8 mouse cellular contexts compared by ENCODE assay signal in genomic region chr9:65828511-65828910, GRCm38 (mm10). TPM values are rescaled to one million over a fixed set of nuclear protein-coding genes. Genes with fewer than 3 reads are reported as not detected.
A peak's percentile ranks its signal among the peaks of the same experiment; 100 is the strongest.
DNase-seq lines count a peak whose midpoint lies in the region; ATAC-seq and TF ChIP-seq lines count a peak whose summit lies in the region.

No protein-coding gene starts in this region.

- no peaks in the 10 kb centered on the region for H3K9me3 ChIP-seq in midbrain, embryonic 13.5 days

- H3K4me2 ChIP-seq in midbrain, embryonic 13.5 days (replicated peaks), result peak overlapping the region; percentile 69

- no peak overlapping the region for H3K9ac ChIP-seq in midbrain, embryonic 13.5 days (replicated peaks)

- no peak for ATAC-seq in midbrain, embryonic 13.5 days

- no peak for DNase-seq in gastrocnemius, adult 2 months
- no peak for DNase-seq in gastrocnemius, postnatal 36 days
- DNase-seq in T-cell, adult 2 months (ENCODE audit: low spot score), result peak; percentile 20
- peak; percentile 56 for DNase-seq in induced T-regulatory cell, adult 2 months (ENCODE audit: low read depth)
- no peak for DNase-seq in cerebellum, postnatal 14 days
- no peak for DNase-seq in embryo, embryonic 11 days
- no peak for DNase-seq in ovary, postnatal 14 days (ENCODE audit: low spot score)

- 0 out of 2 replicates have a peak, but pooled peaks cover 6% of the 10 kb centered on the region for H3K27me3 ChIP-seq in midbrain, embryonic 13.5 days

- no peak overlapping the region for H3K27ac ChIP-seq in gastrocnemius, adult 2 months
- H3K27ac ChIP-seq in midbrain, embryonic 13.5 days, result no peak overlapping the region

- intact Hi-C loops in gastrocnemius, adult 2 months (cut with DNase I), result loop anchor here (2.0 to 5.0 kb wide), 4 partner anchors 36 to 151 kb away; no protein-coding TSS in a partner anchor
- intact Hi-C loops in gastrocnemius, postnatal 36 days (cut with DNase I), result loop anchor here (5.0 kb wide), 5 partner anchors 56 to 221 kb away; no protein-coding TSS in a partner anchor

- H3K4me3 ChIP-seq in gastrocnemius, adult 2 months, result peak overlapping the region; percentile 88
- H3K4me3 ChIP-seq in midbrain, embryonic 13.5 days (replicated peaks), result peak overlapping the region; percentile 75

- 50% methylated on average over 3 of the region's 3 CpGs for WGBS in midbrain, embryonic 13.5 days

- no peaks in the 10 kb centered on the region for H3K36me3 ChIP-seq in midbrain, embryonic 13.5 days

- no peak for TF ChIP-seq CTCF in gastrocnemius, adult 2 months (IDR thresholded peaks at IDR 0.05)

- H3K4me1 ChIP-seq in midbrain, embryonic 13.5 days (replicated peaks), result peaks cover 58% of the 10 kb centered on the region

RNA-seq across cellular contexts. Expression of gene Zfp609, which starts 1.1 kb away (rescaled TPM):
- 10 to 100 TPM; 18.4 to 21.1 TPM for total RNA-seq in gastrocnemius, adult 2 months (2021)
- total RNA-seq in gastrocnemius, postnatal 36 days (2021), result 10 to 100 TPM; 16.3 to 17.8 TPM
- 9.9 and 10.5 TPM in 2 replicates for polyA plus RNA-seq in midbrain, embryonic 13.5 days (2015; fragmentation: Nextera tagmentation; extraction: Ambion mirVana)

Comparison
In these comparisons a context has a peak if more than half of its experiments do, and no peak if none do; other contexts are left out.
1. DNase-seq: peak in T-cell, adult 2 months (single experiment) and induced T-regulatory cell, adult 2 months (single experiment); none in gastrocnemius, adult 2 months (single experiment), gastrocnemius, postnatal 36 days (0 of 2), cerebellum, postnatal 14 days (0 of 2), embryo, embryonic 11 days (single experiment) and ovary, postnatal 14 days (single experiment).